Mouse (Mus musculus) layer of hippocampus, postnatal 10 days (tissue): ENCODE results near the gene Trpm8. TPM values are rescaled to one million over a fixed set of nuclear protein-coding genes. Genes with fewer than 3 reads are reported as not detected.

Experiments used
- DNase-seq, 2 experiments: peaks; one replicate each; pipeline ENCODE4 v3.0.0; 2021; ENCODE audit warnings: low spot score in 2 of 2
- total RNA-seq, 2 experiments: library from RNA; stranded (reverse); gene quantifications; 2 replicates each; pipeline ENCODE4 v1.2.3; 2021

Gene Trpm8
- total RNA-seq, 2 experiments from 2014 or later = 0.51 to 0.71 TPM

DNA sequence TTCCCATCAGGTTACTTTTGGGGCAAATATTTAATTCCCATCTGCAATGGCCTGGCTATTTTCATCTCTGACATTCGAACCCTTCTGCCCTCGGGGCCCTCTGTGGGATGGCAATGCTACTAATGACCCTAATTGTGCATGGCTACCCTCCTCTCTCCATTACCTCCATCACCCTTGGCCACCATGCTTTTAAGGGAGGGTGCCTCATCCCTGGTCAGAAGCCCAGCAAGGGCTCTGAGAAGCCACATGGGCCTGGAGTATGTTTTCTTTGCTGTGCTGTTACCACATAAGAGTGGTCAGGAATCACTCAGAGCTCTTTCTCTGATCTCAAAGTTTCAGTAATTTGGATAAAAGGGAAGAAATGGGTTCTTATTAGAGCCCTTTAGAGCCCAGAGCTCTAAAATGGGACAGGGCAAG, 22.1 kb downstream of the Trpm8 start:
- no peak for DNase-seq

DNA sequence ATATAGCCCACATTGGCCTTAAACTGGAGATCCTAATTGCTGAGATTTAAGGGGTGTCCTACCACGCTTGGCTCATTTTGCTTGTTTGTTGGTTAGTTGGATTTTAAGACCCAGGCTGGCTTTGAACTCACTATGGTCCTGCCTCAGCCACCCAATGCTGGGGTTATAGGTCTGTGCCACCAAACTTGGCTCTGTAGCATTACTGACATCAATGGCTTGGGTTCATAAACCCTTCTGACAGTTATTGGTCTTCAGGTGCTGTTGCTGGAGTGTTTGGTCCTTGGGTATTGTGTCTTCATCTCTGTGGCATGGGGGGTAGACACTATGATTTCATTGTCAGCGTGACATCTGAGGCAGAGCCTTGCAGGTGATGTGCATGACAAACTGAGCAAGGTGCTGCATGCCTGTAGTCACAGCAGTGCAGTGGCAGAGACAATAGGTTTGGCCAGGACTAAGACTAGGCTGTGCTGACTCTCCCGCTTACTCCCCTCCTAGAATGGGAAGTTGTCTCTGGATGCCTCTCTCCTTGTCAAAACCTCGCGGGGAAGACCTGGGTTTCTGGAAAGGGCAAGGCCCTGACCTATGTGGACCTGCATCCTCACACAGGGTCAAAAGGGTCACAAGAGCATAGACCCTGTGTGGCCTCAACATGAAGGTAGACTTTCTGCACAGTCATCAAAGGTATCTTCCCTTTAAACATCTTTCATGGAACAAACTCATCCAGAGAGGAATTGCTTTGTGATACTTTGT, 23.0 kb downstream of the Trpm8 start:
- no peak for DNase-seq

DNA sequence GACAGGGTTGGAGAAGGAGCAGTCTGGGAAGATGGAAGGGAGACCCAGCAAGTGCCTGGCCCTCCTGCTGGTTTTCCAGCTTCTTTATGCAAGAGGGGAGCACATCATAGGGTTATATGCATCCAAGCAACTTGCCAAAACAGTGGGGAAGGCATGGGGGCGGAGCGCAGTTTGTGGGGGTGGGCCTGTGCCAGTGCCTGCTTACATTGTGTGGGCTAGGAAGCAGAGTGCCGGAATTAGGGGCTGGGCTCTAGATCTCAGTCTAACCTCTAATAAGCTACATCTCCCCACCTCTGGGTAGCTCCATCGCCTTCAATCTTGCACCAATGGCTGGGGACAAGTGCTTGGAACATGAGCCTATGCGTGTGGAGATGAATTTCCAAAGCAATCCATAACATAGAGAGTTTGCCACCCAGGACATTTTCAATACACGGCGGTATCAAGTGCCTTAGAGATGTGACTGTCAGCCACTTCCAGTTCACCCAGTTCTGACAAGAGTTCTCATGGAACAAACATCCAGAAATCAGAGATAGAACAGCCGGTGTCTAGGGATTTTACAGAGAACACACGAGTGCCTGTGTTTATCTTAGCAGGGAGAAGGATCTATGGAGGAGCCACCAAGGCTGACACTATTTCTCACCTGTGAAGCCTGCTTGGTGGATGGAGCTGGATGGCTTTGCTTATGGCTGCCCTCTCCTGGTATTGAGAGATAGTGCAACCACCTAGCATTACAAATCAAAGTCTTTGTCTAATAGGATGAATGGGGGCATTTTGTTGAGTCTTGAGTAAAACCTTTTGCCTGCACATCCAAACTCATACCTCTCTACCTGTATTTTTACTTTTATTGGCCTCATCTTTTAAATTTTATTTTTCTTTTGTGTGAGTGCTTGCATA, 23.9 kb downstream of the Trpm8 start:
- no peak for DNase-seq

DNA sequence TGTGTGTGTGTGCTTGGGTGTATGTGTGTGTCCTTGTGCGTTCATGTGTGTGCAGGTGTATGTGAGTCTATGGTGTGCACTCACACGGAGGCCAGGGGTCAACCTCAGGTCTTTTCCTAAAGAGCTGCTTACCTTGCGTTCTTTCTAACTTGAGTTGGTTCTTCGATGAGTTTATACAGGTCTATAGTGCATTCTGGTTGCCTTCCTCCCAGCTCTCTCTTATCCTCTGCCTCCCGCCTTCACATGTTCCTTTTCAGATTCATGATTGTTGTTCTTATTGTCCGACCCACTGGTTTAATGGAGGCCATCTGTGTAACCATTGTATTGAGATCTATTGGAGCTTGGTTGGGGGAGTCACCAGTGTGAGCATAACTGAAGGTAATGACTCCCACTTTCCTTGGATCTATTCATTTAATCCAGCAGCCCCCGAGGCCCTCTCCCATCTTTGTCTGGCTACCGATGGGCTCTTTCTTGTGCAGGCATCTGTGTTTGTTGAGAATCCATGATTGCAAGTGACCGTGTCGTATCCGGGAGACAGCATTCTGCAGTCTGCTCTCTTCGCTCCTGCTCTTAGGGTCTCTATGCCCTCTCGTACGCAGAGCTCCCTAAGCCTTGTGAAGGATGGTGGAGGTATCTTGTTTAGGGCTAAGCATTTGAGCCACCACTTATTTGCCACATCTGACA, 24.7 kb downstream of the Trpm8 start:
- DNase-seq = no peak

DNA sequence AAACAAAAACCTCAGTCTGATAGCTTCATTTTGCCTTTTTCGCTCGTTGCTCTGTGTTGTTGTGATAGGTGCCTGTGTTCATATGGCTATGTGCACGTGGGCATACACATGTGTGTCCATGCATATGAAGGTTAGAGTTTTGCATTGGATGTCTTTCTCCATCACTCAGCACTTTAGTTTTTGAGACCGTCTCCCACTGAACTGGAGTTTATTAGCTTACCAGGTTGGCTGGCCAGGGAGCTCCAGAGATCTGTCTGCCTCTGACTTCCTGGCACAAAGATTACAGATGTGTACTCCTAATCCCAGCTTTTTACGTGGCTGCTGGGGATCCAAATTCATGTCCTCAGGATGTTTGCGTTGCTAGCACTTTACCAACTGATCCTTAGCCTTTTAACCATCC, 26.3 kb downstream of the Trpm8 start:
- DNase-seq = no peak

DNA sequence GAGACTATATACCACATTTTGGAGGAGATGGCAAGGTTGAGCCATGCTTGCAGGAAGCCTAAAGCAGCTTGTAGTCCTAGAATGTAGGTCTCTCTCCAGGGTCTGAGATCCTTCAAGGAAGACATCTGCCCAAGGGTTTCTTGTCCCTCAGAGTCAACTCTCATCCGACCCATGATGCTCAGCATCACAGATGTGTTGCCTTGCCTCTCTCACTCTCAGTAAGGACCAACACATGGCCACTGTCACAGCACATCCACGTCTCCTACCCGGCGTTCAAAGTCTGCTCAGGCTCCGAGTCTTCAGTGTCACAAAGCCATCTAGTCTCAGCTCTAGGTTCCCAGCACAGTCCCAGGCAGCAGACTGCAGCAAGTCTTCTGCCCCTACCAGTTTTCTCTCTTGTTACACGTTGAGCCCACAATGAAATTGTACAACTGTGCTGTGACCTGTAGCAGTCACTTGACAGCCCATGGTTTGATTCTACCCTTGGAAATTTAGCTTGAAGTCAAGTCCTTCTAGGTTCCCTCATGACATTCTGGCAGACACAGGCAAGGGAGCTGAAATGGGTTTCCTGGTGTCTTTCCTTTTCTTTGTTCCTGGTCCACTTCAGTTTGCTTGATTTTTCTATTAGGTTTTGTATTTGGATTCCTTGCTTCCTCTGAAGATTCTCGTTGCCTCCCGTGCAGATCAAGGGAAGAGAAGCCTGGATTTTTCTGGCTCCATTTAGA, 27.0 kb downstream of the Trpm8 start:
- no peak for DNase-seq

DNA sequence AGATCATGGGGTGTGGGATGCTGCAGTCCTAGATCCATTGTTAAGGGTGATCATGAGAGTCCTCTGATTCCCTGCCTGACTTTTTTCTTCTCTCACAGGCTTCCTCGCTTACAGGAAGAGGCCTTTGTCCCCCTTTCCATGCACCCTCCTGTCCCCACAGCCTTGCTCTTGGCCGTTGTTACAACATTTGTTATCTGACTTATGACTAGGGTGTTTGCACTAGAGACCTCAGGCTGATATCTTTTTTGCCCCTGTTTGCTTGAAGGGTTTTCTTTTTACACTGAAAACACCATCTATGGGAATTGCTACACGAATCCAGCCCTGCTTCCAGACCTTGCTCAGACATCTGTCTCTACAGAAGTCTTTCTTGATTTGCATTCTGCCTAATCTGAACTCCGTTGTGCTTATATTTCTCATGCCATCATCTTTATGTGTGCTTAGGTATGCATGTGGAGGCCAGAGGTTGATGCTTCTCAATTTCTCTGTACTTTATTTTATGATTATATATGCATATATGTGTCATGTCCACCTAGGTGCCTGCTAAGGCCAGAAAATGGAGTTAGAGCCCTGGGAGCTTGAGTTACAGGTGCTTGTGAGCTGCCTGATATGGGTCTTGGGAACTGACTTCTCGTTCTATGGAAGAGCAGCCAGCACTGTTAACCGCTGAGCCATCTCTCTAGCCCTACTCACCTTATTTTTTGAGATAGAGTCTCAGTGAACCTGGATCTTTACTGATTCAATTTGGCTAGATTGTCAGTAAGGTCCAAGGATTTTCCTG, 27.7 kb downstream of the Trpm8 start:
- DNase-seq = no peak

DNA sequence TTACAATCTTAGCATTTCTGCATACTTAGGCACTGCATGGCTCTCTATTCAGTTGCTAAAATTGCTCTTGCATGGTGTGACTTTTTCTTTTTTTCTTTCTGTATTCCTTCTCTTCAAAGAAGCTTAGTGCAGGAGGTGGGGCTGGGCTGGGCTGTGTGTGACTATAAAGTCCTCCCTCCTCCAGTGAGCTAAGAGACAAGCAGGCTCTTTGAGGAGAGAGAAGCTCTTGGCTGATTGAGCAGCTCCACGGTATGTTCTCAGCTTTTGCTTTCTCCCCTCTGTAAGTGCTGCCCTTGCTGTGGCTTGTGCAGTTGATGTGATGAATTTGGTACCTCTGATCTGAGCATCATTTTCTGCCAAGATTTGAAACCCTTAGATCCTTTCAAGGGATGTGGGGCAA, 29.1 kb downstream of the Trpm8 start:
- no peak for DNase-seq

DNA sequence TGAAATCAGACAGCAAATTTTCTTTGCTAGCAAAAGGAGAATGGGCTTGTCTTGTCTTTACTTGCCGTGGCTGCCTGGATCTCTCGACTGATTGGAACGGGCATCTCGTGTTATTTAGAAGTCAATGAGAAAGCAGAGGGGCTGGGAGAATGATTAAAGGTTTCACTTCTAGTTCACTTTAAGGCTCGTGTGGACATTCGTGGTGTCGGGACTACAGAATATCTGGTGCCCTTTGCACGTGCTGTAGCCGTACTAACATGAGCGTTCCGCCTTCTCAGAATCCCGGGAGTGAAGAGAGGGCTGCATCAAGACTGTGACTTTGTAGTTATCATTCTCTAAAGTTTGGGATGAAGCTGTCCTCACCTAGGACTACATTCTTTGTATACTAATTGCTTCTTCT, 29.7 kb downstream of the Trpm8 start:
- DNase-seq = no peak

DNA sequence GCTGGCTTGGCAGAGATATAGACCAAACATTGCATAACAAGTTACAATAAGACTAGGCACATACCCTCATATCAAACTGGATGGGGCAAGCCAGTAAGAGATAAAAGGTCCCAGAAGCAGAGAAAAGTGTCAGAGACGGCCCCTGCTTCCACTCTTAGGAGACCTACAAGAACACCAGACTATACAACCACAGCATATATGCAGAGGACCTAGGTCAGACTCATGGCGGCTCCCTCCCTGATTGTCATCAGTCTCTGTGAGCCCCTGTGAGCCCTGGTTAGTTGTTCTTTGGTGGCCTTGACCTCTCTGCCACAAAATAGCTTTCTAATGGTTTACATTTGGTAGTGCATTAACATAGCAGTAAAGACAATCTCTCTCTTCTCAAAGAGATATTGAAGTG, 31.6 kb downstream of the Trpm8 start:
- no peak for DNase-seq

DNA sequence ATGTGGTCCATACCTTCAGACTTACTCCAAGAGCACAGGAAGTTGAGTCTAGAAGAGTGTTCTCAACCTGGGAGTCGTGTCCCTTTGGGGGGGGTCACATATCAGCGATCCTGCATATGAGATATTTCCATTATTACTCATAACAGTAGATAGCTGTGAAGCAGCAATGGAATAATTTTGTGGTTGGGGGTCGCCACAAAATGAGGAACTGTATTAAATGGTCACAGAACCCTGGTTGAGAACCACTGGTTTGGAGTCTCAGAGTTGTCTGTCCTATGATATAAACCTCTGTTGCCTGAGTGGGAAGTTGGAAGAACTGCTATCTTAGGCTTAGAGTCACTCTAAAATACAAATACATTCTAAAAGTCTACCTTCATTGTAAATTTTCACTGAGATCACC, 32.4 kb downstream of the Trpm8 start:
- no peak for DNase-seq

DNA sequence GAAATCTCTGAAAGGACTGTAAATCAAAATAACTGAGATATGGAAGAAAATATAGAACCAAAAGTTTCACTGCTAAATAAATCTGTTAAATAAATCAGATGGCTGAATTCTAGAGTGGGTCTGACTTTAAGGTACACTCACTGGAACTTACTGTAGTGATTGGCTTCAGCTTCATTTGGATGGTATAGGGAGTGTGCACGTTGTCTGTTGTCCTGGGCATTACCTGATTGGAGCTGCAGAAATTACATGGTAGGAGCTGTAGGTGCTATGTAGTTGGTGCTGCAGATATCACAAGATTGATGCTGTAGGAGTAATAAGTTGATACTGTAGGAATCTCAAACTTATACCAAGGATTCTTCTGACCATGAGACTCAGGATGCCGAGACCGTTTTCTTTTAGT, 32.9 kb downstream of the Trpm8 start:
- DNase-seq = no peak

DNA sequence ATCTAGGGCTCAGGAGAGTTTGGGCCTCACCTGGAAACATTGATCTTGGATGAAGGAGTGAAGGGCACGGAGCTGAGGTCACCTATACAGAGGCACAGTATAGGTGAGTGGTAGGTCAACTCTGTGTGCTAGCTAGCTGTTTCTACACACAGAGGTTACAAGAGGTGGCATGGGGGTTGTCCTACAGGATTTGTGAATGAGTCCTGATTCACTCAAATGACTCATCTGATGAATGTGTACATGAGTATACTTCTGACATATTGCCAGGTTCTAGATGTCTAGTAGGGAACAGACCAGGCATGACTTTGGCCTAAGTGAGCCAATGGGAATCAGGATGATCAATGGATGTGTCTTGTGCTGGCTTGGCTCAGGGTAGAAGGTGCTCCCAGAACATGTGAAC, 39.8 kb downstream of the Trpm8 start:
- DNase-seq = no peak

DNA sequence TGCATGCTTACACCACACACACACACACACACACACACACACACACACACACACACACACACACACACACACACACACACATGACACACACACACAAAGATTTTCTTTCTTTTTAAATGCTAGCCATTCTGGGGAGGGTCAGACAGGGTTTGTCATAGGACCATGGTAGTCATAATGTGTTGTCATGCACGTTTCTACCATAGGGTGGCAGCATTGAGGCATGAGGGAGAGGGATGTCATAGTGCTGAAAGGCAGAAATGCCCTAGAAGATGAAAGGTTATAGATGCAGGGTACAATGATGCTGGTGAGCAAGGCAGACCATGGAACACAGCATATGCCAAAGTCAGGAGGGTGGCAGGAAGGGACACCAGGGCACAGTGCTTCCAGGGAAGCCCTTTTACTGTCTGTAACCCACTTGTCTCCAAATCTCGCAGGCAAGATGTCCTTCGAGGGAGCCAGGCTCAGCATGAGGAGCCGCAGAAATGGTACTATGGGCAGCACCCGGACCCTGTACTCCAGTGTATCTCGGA, 41.1 kb downstream of the Trpm8 start:
- peak; percentile 80 to 81 for DNase-seq

DNA sequence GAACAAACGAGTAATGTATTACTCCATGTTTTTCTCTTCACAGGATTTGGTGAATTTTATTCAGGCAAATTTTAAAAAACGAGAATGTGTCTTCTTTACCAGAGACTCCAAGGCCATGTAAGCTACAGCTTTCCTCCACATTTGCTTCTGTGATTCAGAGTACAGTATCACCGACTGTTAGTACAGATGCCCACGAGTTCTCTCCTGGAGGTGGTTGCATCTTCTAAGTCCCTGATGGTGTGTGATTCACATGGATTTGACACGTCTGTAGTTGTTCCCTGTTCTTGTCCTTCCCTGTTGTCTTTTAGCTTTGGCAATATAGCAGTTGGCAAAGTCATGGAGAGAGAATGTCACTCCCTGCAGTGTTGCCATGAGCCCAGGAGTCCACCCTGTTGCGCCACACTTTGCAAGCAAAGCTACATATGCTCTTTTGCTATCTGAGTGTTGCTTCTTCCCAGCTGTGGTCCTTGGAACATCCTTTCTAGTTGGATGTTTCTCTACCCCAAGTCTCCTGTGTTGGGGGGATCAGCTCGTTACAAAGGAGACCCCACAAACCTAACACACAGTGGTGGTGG, 43.4 kb downstream of the Trpm8 start:
- DNase-seq = no peak

DNA sequence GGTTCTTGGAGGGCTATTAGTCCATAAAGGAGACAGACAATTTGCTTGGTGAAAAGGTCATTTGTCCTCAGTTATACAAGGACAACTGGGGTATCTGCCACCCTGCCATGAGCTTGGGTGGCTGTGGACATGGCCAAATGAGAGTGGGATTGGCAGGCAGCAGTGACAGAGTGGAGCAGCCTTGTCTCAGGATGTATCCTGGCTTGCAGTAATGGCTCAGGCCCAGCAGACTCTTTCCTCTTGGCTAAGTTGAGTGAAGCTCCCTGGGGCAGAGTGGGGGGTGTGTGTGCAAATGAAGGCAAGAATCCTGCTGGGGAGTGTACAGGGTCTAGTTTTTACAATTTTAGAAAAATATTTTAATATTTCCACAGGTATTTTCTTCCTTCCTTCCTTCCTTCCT, 44.7 kb downstream of the Trpm8 start:
- no peak for DNase-seq

DNA sequence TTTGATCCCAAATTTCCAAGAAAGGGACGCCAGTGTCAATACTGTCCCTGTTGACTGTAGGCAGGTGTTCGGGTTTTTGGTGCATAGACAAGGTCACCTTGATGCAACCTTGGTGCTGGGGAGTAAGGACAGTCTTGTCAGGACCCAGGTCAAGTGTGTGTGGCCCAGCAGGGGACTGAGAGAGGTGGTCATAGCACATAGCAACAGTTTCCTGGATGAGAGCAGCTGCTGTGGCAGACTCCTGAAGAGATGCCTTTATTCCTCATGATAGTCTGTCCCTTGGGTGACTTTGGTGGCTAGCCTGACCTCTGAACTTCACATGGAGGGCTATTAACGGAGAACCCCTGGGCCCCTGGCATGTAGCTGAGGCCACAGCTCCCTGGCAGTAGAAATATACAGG, 45.6 kb downstream of the Trpm8 start:
- no peak for DNase-seq

DNA sequence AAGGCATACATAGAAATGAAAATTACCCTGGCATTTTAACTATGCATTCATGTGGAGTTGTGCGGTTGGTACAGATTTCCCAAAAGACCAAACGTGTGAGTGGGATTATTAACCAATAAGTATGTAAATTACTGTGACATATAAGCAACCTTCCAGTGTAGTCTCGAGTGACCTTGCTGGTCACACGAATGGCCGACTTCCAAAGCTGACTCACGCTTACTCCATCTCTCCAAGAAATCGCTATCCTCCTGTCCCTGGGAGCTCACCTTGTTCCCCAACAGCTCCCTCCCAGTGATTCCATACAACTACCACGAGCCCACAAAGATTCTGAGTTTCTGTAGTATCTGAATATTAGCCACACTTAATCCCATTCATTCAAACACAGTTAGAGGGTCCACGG, 62.0 kb downstream of the Trpm8 start:
- no peak for DNase-seq

DNA sequence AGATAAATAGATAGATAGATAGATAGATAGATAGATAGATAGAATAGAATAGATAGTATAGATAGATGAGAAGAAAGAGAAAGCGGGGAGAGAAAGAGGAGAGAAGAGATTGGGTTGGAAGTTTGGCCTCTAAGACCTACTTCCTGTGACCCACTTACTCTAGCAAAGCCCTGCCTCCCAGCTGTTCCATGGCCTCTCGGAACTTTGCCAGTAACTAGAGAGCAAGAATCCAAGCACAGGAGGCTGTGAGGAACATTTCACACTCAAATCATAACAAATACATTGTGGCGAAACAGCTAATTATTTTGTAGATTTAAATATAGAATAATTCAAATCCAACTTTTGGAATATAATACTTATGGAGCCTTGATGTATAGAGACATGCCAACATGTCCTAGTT, 65.2 kb downstream of the Trpm8 start:
- DNase-seq = no peak

DNA sequence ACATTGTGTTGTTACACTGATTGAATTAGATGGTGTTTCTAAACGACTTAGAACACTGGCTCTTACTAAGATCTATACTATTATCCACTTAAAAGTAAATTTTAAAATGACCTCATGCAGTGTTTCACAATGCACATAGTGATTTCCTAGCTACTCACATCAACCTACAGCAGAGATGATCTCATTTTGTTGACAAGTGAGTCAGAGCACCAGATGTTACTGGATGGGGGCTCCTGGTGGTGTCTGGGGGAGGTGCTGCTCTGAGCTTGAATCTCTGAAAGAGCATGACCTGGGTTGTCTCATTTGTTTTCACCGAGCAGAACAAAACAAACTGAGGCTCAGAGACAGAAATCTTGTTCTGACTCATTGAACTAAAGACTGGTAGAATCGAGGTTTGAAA, 68.1 kb downstream of the Trpm8 start:
- no peak for DNase-seq
